Comparison of ENCODE assay signal across 8 mouse cellular contexts in the genomic region with DNA sequence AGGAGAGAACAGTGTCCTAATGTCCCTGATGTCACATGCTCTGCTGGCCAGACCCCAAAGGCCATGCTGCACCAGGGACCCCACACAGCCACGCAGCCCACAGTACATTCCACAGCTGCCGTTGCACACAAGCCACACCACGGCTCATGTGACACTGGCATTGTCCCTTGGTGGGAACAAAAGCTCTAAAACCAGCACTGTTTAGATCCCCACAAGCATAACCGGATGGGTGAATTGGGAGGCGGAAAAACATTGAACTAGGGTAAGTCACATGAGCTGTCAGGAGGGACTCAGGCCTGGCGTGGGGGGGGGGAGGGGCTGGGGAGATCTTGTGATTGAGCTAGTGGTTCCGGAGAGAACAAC. TPM values are rescaled to one million over a fixed set of nuclear protein-coding genes. Genes with fewer than 3 reads are reported as not detected.
DNase-seq lines count a peak whose midpoint lies in the region; ATAC-seq lines count a peak whose summit lies in the region.

No protein-coding gene starts in this region.

- H3K9ac ChIP-seq in kidney, embryonic 15.5 days = no peak overlapping the region
- 0 out of 2 replicates have a peak overlapping the region, but pooled peaks have one; percentile 1 for H3K9ac ChIP-seq in midbrain, embryonic 16.5 days (ENCODE audit: low read depth, low read length)

- peaks cover 55% of the 10 kb centered on the region for H3K4me1 ChIP-seq in kidney, embryonic 15.5 days
- peaks cover 11% of the 10 kb centered on the region for H3K4me1 ChIP-seq in midbrain, embryonic 16.5 days (ENCODE audit: control insufficient read depth, insufficient read depth, low read length)

- peak overlapping the region; percentile 58; the same call in 1 of the 2 replicates for H3K27ac ChIP-seq in kidney, embryonic 15.5 days
- no peak overlapping the region for H3K27ac ChIP-seq in midbrain, embryonic 16.5 days (ENCODE audit: low read length)

- no peak overlapping the region for H3K4me2 ChIP-seq in kidney, embryonic 15.5 days
- no peak overlapping the region for H3K4me2 ChIP-seq in midbrain, embryonic 16.5 days (ENCODE audit: low read length)

- DNase-seq in cerebellum, adult 8-10 months = peak; percentile 34
- peak; percentile 73 for DNase-seq in right cerebral cortex, adult 18-20 months
- no peak for DNase-seq in right cerebral cortex, postnatal 14 days
- no peak for DNase-seq in spleen, postnatal 10 days (ENCODE audit: low spot score in 2 of 2)
- no peak for DNase-seq in frontal cortex, postnatal 36 days (ENCODE audit: low spot score in 2 of 2)

- H3K27me3 ChIP-seq in kidney, embryonic 15.5 days = no peaks in the 10 kb centered on the region
- no peaks in the 10 kb centered on the region for H3K27me3 ChIP-seq in midbrain, embryonic 16.5 days (ENCODE audit: control insufficient read depth, insufficient read depth, low read depth, low read length)

- no peak overlapping the region for H3K4me3 ChIP-seq in kidney, embryonic 15.5 days (replicated peaks)
- H3K4me3 ChIP-seq in midbrain, embryonic 16.5 days (ENCODE audit: low read depth, low read length) = no peak overlapping the region

- no peaks in the 10 kb centered on the region for H3K36me3 ChIP-seq in kidney, embryonic 15.5 days
- H3K36me3 ChIP-seq in midbrain, embryonic 16.5 days (ENCODE audit: control insufficient read depth, insufficient read depth, low read length) = no peaks in the 10 kb centered on the region

- ATAC-seq in cerebellum, adult (ENCODE audit: insufficient number of reproducible peaks, low FRiP score, low TSS enrichment) = no peak
- ATAC-seq in kidney, embryonic 15.5 days (replicated peaks; ENCODE audit: low FRiP score) = no peak
- no peak for ATAC-seq in midbrain, embryonic 16.5 days

- WGBS in kidney, embryonic 15.5 days = 36% methylated on average over 7 of the region's 7 CpGs
- 17% methylated on average over 7 of the region's 7 CpGs for WGBS in midbrain, embryonic 16.5 days

- H3K9me3 ChIP-seq in kidney, embryonic 15.5 days (replicated peaks) = no peaks in the 10 kb centered on the region
- H3K9me3 ChIP-seq in midbrain, embryonic 16.5 days (replicated peaks; ENCODE audit: control insufficient read depth, low read length, poor library complexity, severe bottlenecking) = no peaks in the 10 kb centered on the region

RNA-seq across cellular contexts. Expression of gene Cerk, which starts 17.5 kb away (rescaled TPM):
- 12.1 and 12.4 TPM in 2 replicates for polyA plus RNA-seq in kidney, embryonic 15.5 days (2015; fragmentation: Nextera tagmentation; extraction: Ambion mirVana)
- 22.6 and 25.0 TPM in 2 replicates for polyA plus RNA-seq in midbrain, embryonic 16.5 days (2015; fragmentation: Nextera tagmentation; extraction: Ambion mirVana)

RNA-seq across cellular contexts. Expression of gene Tbc1d22a, which starts 45.8 kb away (rescaled TPM):
- polyA plus RNA-seq in kidney, embryonic 15.5 days (2015; fragmentation: Nextera tagmentation; extraction: Ambion mirVana) = 13.1 and 13.8 TPM in 2 replicates
- polyA plus RNA-seq in midbrain, embryonic 16.5 days (2015; fragmentation: Nextera tagmentation; extraction: Ambion mirVana) = 12.8 and 13.5 TPM in 2 replicates

Comparison
In these comparisons a context has a peak if more than half of its experiments do, and no peak if none do; other contexts are left out.
1. DNase-seq: peak in cerebellum, adult 8-10 months (single experiment) and right cerebral cortex, adult 18-20 months (single experiment); none in right cerebral cortex, postnatal 14 days (single experiment), spleen, postnatal 10 days (0 of 2) and frontal cortex, postnatal 36 days (0 of 2).